Mouse (Mus musculus): ENCODE measurements at regions not wholly inside any gene's neighbourhood (a gene's known extent, or its start where the extent isn't known, plus 50 kb on each side); places are given as distances from the start of the nearest gene placed in this dataset.

- Histone ChIP-seq H3K4me1 (peaks cover 47% of the 10 kb centered on the region), H3K9me3 (peaks cover 7% of the 10 kb centered on the region), H3K4me3 (replicated peaks) (peak overlapping the region; percentile 92), H3K36me3 (replicated peaks; ENCODE audit: low read length) (no peaks in the 10 kb centered on the region), H3K27me3 (replicated peaks) (peaks cover 18% of the 10 kb centered on the region)
- TF ChIP-seq FLI1 (IDR thresholded peaks at IDR 0.05; ENCODE audit: low read length), result no peak
- TF ChIP-seq GATA1 (IDR thresholded peaks at IDR 0.05; ENCODE audit: borderline replicate concordance, low read length), result no peak
Measured at GRCm38 (mm10) chr4:9027798-9028404, 789.1 kb upstream of the Car8 start.

GRCm38 (mm10) chr4:9027383-9027782, 788.5 kb upstream of the Car8 start:
- peaks cover 16% of the 10 kb centered on the region for H3K27me3 ChIP-seq (replicated peaks)
- no peaks in the 10 kb centered on the region for H3K36me3 ChIP-seq (replicated peaks; ENCODE audit: low read length)
- peaks cover 52% of the 10 kb centered on the region for H3K4me1 ChIP-seq
- H3K4me3 ChIP-seq (replicated peaks), result peak overlapping the region; percentile 42
- H3K9me3 ChIP-seq, result peaks cover 7% of the 10 kb centered on the region
- TF ChIP-seq FLI1 (IDR thresholded peaks at IDR 0.05; ENCODE audit: low read length) (no peak), GATA1 (IDR thresholded peaks at IDR 0.05; ENCODE audit: borderline replicate concordance, low read length) (no peak)

GRCm38 (mm10) chr4:9026841-9027240, 788.0 kb upstream of the Car8 start:
- Histone ChIP-seq H3K36me3 (replicated peaks; ENCODE audit: low read length) (no peaks in the 10 kb centered on the region), H3K4me1 (peaks cover 54% of the 10 kb centered on the region), H3K9me3 (peaks cover 7% of the 10 kb centered on the region), H3K27me3 (replicated peaks) (peaks cover 16% of the 10 kb centered on the region), H3K4me3 (replicated peaks) (no peak overlapping the region)
- TF ChIP-seq FLI1 (IDR thresholded peaks at IDR 0.05; ENCODE audit: low read length), result no peak
- no peak for TF ChIP-seq GATA1 (IDR thresholded peaks at IDR 0.05; ENCODE audit: borderline replicate concordance, low read length)

- TF ChIP-seq GATA1 (IDR thresholded peaks at IDR 0.05; ENCODE audit: borderline replicate concordance, low read length) (no peak), FLI1 (IDR thresholded peaks at IDR 0.05; ENCODE audit: low read length) (no peak)
- H3K36me3 ChIP-seq (replicated peaks; ENCODE audit: low read length), result no peaks in the 10 kb centered on the region
- H3K4me3 ChIP-seq (replicated peaks), result peak overlapping the region; percentile 42
- H3K9me3 ChIP-seq, result peaks cover 6% of the 10 kb centered on the region
- peaks cover 12% of the 10 kb centered on the region for H3K27me3 ChIP-seq (replicated peaks)
- peaks cover 61% of the 10 kb centered on the region for H3K4me1 ChIP-seq
Measured at GRCm38 (mm10) chr4:9025821-9026470, 787.1 kb upstream of the Car8 start.

GRCm38 (mm10) chr4:9024216-9024925, 785.5 kb upstream of the Car8 start:
- Histone ChIP-seq H3K4me3 (replicated peaks) (no peak overlapping the region), H3K9me3 (no peaks in the 10 kb centered on the region), H3K36me3 (replicated peaks; ENCODE audit: low read length) (no peaks in the 10 kb centered on the region), H3K27me3 (replicated peaks) (peaks cover 13% of the 10 kb centered on the region), H3K4me1 (peaks cover 77% of the 10 kb centered on the region)
- TF ChIP-seq FLI1 (IDR thresholded peaks at IDR 0.05; ENCODE audit: low read length), result no peak
- no peak for TF ChIP-seq GATA1 (IDR thresholded peaks at IDR 0.05; ENCODE audit: borderline replicate concordance, low read length)

- TF ChIP-seq GATA1 (IDR thresholded peaks at IDR 0.05; ENCODE audit: borderline replicate concordance, low read length), result no peak
- TF ChIP-seq FLI1 (IDR thresholded peaks at IDR 0.05; ENCODE audit: low read length), result no peak
- H3K4me3 ChIP-seq (replicated peaks), result no peak overlapping the region
- no peaks in the 10 kb centered on the region for H3K9me3 ChIP-seq
- H3K36me3 ChIP-seq (replicated peaks; ENCODE audit: low read length), result no peaks in the 10 kb centered on the region
- peaks cover 6% of the 10 kb centered on the region for H3K27me3 ChIP-seq (replicated peaks)
- H3K4me1 ChIP-seq, result peaks cover 87% of the 10 kb centered on the region
Measured at GRCm38 (mm10) chr4:9019241-9020110, 780.6 kb upstream of the Car8 start.

GRCm38 (mm10) chr4:9018236-9018635, 779.4 kb upstream of the Car8 start:
- peaks cover 91% of the 10 kb centered on the region for H3K4me1 ChIP-seq
- no peak overlapping the region for H3K4me3 ChIP-seq (replicated peaks)
- no peak for TF ChIP-seq FLI1 (IDR thresholded peaks at IDR 0.05; ENCODE audit: low read length)
- no peak for TF ChIP-seq GATA1 (IDR thresholded peaks at IDR 0.05; ENCODE audit: borderline replicate concordance, low read length)
- H3K36me3 ChIP-seq (replicated peaks; ENCODE audit: low read length), result no peaks in the 10 kb centered on the region
- H3K9me3 ChIP-seq, result no peaks in the 10 kb centered on the region
- peaks cover 6% of the 10 kb centered on the region for H3K27me3 ChIP-seq (replicated peaks)

GRCm38 (mm10) chr4:9016504-9017040, 777.7 kb upstream of the Car8 start:
- Histone ChIP-seq H3K4me1 (peaks cover 90% of the 10 kb centered on the region), H3K9me3 (no peaks in the 10 kb centered on the region), H3K4me3 (replicated peaks) (no peak overlapping the region), H3K27me3 (replicated peaks) (peaks cover 10% of the 10 kb centered on the region), H3K36me3 (replicated peaks; ENCODE audit: low read length) (no peaks in the 10 kb centered on the region)
- no peak for TF ChIP-seq FLI1 (IDR thresholded peaks at IDR 0.05; ENCODE audit: low read length)
- no peak for TF ChIP-seq GATA1 (IDR thresholded peaks at IDR 0.05; ENCODE audit: borderline replicate concordance, low read length)

Data from megakaryocyte, embryonic 14.5 days (primary cell).